Mouse (Mus musculus): Measurements from ENCODE around the gene Magix. TPM values are rescaled to one million over a fixed set of nuclear protein-coding genes. Genes with fewer than 3 reads are reported as not detected.
A peak's percentile ranks its signal among the peaks of the same experiment; 100 is the strongest.

Magix gene
- polyA plus RNA-seq, 1 experiment: not detected

- H3K27me3 ChIP-seq (ENCODE audit: control insufficient read depth, insufficient read depth, low read length, poor library complexity, severe bottlenecking): no peaks in the 10 kb centered on the region
- H3K27ac ChIP-seq (ENCODE audit: insufficient read depth, low read length): peak overlapping the region; percentile 68
- H3K36me3 ChIP-seq (ENCODE audit: control insufficient read depth, insufficient read depth, low read length, poor library complexity, severe bottlenecking): no peaks in the 10 kb centered on the region
- H3K4me3 ChIP-seq (ENCODE audit: low read depth, low read length): peak overlapping the region; percentile 80
- no peaks in the 10 kb centered on the region for H3K9me3 ChIP-seq (replicated peaks; ENCODE audit: control insufficient read depth, insufficient read depth, low read length, poor library complexity, severe bottlenecking)
- H3K4me1 ChIP-seq (ENCODE audit: control insufficient read depth, insufficient read depth, low read length): peaks cover 2% of the 10 kb centered on the region
- TF ChIP-seq EP300 (IDR thresholded peaks at IDR 0.05; ENCODE audit: insufficient read depth, low read depth, low read length) (no peak), CTCF (IDR thresholded peaks at IDR 0.05; ENCODE audit: low read depth, low read length) (no peak), POLR2A (IDR thresholded peaks at IDR 0.05; ENCODE audit: insufficient read depth, low read length) (no peak)
- peak overlapping the region; percentile 71 for H3K9ac ChIP-seq (ENCODE audit: low read depth, poor library complexity, severe bottlenecking)
Observed at GRCm38 (mm10) chrX:7648671-7649304, 32.3 kb downstream of the Magix start.

GRCm38 (mm10) chrX:7645349-7645748 is 35.7 kb downstream of the Magix start:
- no peaks in the 10 kb centered on the region for H3K36me3 ChIP-seq (ENCODE audit: control insufficient read depth, insufficient read depth, low read length, poor library complexity, severe bottlenecking)
- TF ChIP-seq CTCF (IDR thresholded peaks at IDR 0.05; ENCODE audit: low read depth, low read length) (no peak), EP300 (IDR thresholded peaks at IDR 0.05; ENCODE audit: insufficient read depth, low read depth, low read length) (no peak), POLR2A (IDR thresholded peaks at IDR 0.05; ENCODE audit: insufficient read depth, low read length) (no peak)

GRCm38 (mm10) chrX:7640785-7641184 is 40.3 kb downstream of the Magix start:
- no peaks in the 10 kb centered on the region for H3K9me3 ChIP-seq (replicated peaks; ENCODE audit: control insufficient read depth, insufficient read depth, low read length, poor library complexity, severe bottlenecking)
- H3K4me3 ChIP-seq (ENCODE audit: low read depth, low read length): 0 out of 2 replicates have a peak overlapping the region, but pooled peaks have one; percentile 2
- no peaks in the 10 kb centered on the region for H3K27me3 ChIP-seq (ENCODE audit: control insufficient read depth, insufficient read depth, low read length, poor library complexity, severe bottlenecking)
- no peaks in the 10 kb centered on the region for H3K36me3 ChIP-seq (ENCODE audit: control insufficient read depth, insufficient read depth, low read length, poor library complexity, severe bottlenecking)
- H3K9ac ChIP-seq (ENCODE audit: low read depth, poor library complexity, severe bottlenecking): no peak overlapping the region
- H3K27ac ChIP-seq (ENCODE audit: insufficient read depth, low read length): no peak overlapping the region
- TF ChIP-seq POLR2A (IDR thresholded peaks at IDR 0.05; ENCODE audit: insufficient read depth, low read length): no peak
- TF ChIP-seq EP300 (IDR thresholded peaks at IDR 0.05; ENCODE audit: insufficient read depth, low read depth, low read length): no peak
- TF ChIP-seq CTCF (IDR thresholded peaks at IDR 0.05; ENCODE audit: low read depth, low read length): no peak
- no peaks in the 10 kb centered on the region for H3K4me1 ChIP-seq (ENCODE audit: control insufficient read depth, insufficient read depth, low read length)

More at GRCm38 (mm10) chrX:7645349-7645748, 35.7 kb downstream of the Magix start:
- Histone ChIP-seq H3K9ac (ENCODE audit: low read depth, poor library complexity, severe bottlenecking) (no peak overlapping the region), H3K27me3 (ENCODE audit: control insufficient read depth, insufficient read depth, low read length, poor library complexity, severe bottlenecking) (no peaks in the 10 kb centered on the region), H3K4me1 (ENCODE audit: control insufficient read depth, insufficient read depth, low read length) (no peaks in the 10 kb centered on the region), H3K4me3 (ENCODE audit: low read depth, low read length) (no peak overlapping the region), H3K9me3 (replicated peaks; ENCODE audit: control insufficient read depth, insufficient read depth, low read length, poor library complexity, severe bottlenecking) (no peaks in the 10 kb centered on the region), H3K27ac (ENCODE audit: insufficient read depth, low read length) (no peak overlapping the region)

- no peaks in the 10 kb centered on the region for H3K27me3 ChIP-seq (ENCODE audit: control insufficient read depth, insufficient read depth, low read length, poor library complexity, severe bottlenecking)
- no peak overlapping the region for H3K9ac ChIP-seq (ENCODE audit: low read depth, poor library complexity, severe bottlenecking)
- H3K4me3 ChIP-seq (ENCODE audit: low read depth, low read length): 0 out of 2 replicates have a peak overlapping the region, but pooled peaks have one; percentile 52
Observed at GRCm38 (mm10) chrX:7639536-7640325, 41.3 kb downstream of the Magix start.

GRCm38 (mm10) chrX:7638401-7639091 is 42.5 kb downstream of the Magix start, which contains the start of gene Syp:
Syp (plus strand) TSS chrX:7638471.
- H3K27me3 ChIP-seq (ENCODE audit: control insufficient read depth, insufficient read depth, low read length, poor library complexity, severe bottlenecking): no peaks in the 10 kb centered on the region
- H3K27ac ChIP-seq (ENCODE audit: insufficient read depth, low read length): no peak within 1 kb of the TSS
- no peak within 1 kb of the TSS for H3K9ac ChIP-seq (ENCODE audit: low read depth, poor library complexity, severe bottlenecking)
- H3K4me1 ChIP-seq (ENCODE audit: control insufficient read depth, insufficient read depth, low read length): no peaks in the 10 kb centered on the region
- no peaks in the 10 kb centered on the region for H3K36me3 ChIP-seq (ENCODE audit: control insufficient read depth, insufficient read depth, low read length, poor library complexity, severe bottlenecking)
- peak within 1 kb of the TSS; percentile 54 for H3K4me3 ChIP-seq (ENCODE audit: low read depth, low read length)
- TF ChIP-seq CTCF (IDR thresholded peaks at IDR 0.05; ENCODE audit: low read depth, low read length): no peak
- peak; percentile 57; the same call in 1 of the 2 replicates for TF ChIP-seq EP300 (IDR thresholded peaks at IDR 0.05; ENCODE audit: insufficient read depth, low read depth, low read length)
- no peaks in the 10 kb centered on the region for H3K9me3 ChIP-seq (replicated peaks; ENCODE audit: control insufficient read depth, insufficient read depth, low read length, poor library complexity, severe bottlenecking)

More at GRCm38 (mm10) chrX:7639536-7640325, 41.3 kb downstream of the Magix start:
- H3K36me3 ChIP-seq (ENCODE audit: control insufficient read depth, insufficient read depth, low read length, poor library complexity, severe bottlenecking): no peaks in the 10 kb centered on the region
- no peak for TF ChIP-seq POLR2A (IDR thresholded peaks at IDR 0.05; ENCODE audit: insufficient read depth, low read length)
- TF ChIP-seq CTCF (IDR thresholded peaks at IDR 0.05; ENCODE audit: low read depth, low read length): no peak
- no peak for TF ChIP-seq EP300 (IDR thresholded peaks at IDR 0.05; ENCODE audit: insufficient read depth, low read depth, low read length)
- H3K27ac ChIP-seq (ENCODE audit: insufficient read depth, low read length): no peak overlapping the region
- H3K4me1 ChIP-seq (ENCODE audit: control insufficient read depth, insufficient read depth, low read length): no peaks in the 10 kb centered on the region
- H3K9me3 ChIP-seq (replicated peaks; ENCODE audit: control insufficient read depth, insufficient read depth, low read length, poor library complexity, severe bottlenecking): no peaks in the 10 kb centered on the region

All from ES-Bruce4 (cell line).